Mouse (Mus musculus) neural tube, embryonic 10.5 days (tissue): ENCODE measurements around the gene Sprr2a3.
"Not testable (repeated sequence)": the region's sequence is repeated elsewhere in the genome, so short reads cannot be mapped to it uniquely, and the experiment has no call there.

Experiments
- DNase-seq: peaks from one replicate; pipeline ENCODE4 v3.0.0-alpha.2; 2017; ENCODE audit warnings: low spot score; ENCODE audit errors: extremely low spot score

The Sprr2a3 gene

GRCm38 (mm10) chr3:92285101-92285500, at the start of gene Sprr2a3:
Gene Sprr2a3 (plus strand): TSS chr3:92285417.
- not testable (repeated sequence) for DNase-seq

- DNase-seq, result not testable (repeated sequence)
These were observed 48.6 kb upstream of the Sprr2a3 start for GRCm38 (mm10) chr3:92236463-92237189.

- not testable (repeated sequence) for DNase-seq
These were observed 46.5 kb upstream of the Sprr2a3 start for GRCm38 (mm10) chr3:92238736-92239135.

- not testable (repeated sequence) for DNase-seq
These were observed 46.0 kb upstream of the Sprr2a3 start for GRCm38 (mm10) chr3:92239197-92239596.

GRCm38 (mm10) chr3:92244833-92245232, 40.4 kb upstream of the Sprr2a3 start:
- not testable (repeated sequence) for DNase-seq

- DNase-seq, result not testable (repeated sequence)
These were observed 39.0 kb upstream of the Sprr2a3 start for GRCm38 (mm10) chr3:92246245-92246644.

- not testable (repeated sequence) for DNase-seq
These were observed 36.7 kb upstream of the Sprr2a3 start for GRCm38 (mm10) chr3:92248494-92248893.

GRCm38 (mm10) chr3:92250450-92250849, 34.8 kb upstream of the Sprr2a3 start:
- DNase-seq, result not testable (repeated sequence)

GRCm38 (mm10) chr3:92253860-92254259, 31.4 kb upstream of the Sprr2a3 start:
- not testable (repeated sequence) for DNase-seq

- not testable (repeated sequence) for DNase-seq
These were observed 26.7 kb upstream of the Sprr2a3 start for GRCm38 (mm10) chr3:92258526-92258925.

- DNase-seq, result not testable (repeated sequence)
These were observed 21.8 kb upstream of the Sprr2a3 start for GRCm38 (mm10) chr3:92263462-92263861.

- not testable (repeated sequence) for DNase-seq
These were observed 13.7 kb upstream of the Sprr2a3 start for GRCm38 (mm10) chr3:92271414-92271985.

GRCm38 (mm10) chr3:92273504-92273903, 11.7 kb upstream of the Sprr2a3 start:
- not testable (repeated sequence) for DNase-seq

GRCm38 (mm10) chr3:92274018-92274417, 11.2 kb upstream of the Sprr2a3 start:
- not testable (repeated sequence) for DNase-seq

GRCm38 (mm10) chr3:92279663-92280062, 5.6 kb upstream of the Sprr2a3 start:
- not testable (repeated sequence) for DNase-seq

GRCm38 (mm10) chr3:92280963-92281606, 4.1 kb upstream of the Sprr2a3 start:
- not testable (repeated sequence) for DNase-seq

- not testable (repeated sequence) for DNase-seq
These were observed 3.3 kb downstream of the Sprr2a3 start for GRCm38 (mm10) chr3:92288489-92288888.

- DNase-seq, result no peak
These were observed 22.2 kb downstream of the Sprr2a3 start for GRCm38 (mm10) chr3:92307406-92307805.

- DNase-seq, result no peak
These were observed 31.1 kb downstream of the Sprr2a3 start, which contains the start of gene Sprr2b for GRCm38 (mm10) chr3:92316320-92316719. Gene Sprr2b (plus strand): TSS chr3:92316620.

- DNase-seq, result no peak
These were observed 32.2 kb downstream of the Sprr2a3 start for GRCm38 (mm10) chr3:92317384-92317783.

GRCm38 (mm10) chr3:92336278-92336677, 51.1 kb downstream of the Sprr2a3 start:
- no peak for DNase-seq

GRCm38 (mm10) chr3:92338840-92339239, 53.6 kb downstream of the Sprr2a3 start, which contains the start of gene Sprr2d:
Gene Sprr2d (plus strand): TSS chr3:92339140.
- DNase-seq, result no peak
